Mouse (Mus musculus) CH12.LX (cell line): ENCODE measurements at regions not wholly inside any gene's neighbourhood (a gene's known extent, or its start where the extent isn't known, plus 50 kb on each side); places are given as distances from the start of the nearest gene placed in this dataset.

Experiments
- DNase-seq: peaks from one replicate; pipeline ENCODE4 v3.0.0-alpha.2; 2013; ENCODE audit errors: extremely low read depth
- H3K27ac ChIP-seq: 2 replicates; pipeline ENCODE4 v1.5.1; 2012; ENCODE audit warnings: low read depth, mild to moderate bottlenecking, control low read depth, moderate library complexity; ENCODE audit not compliant: insufficient read depth
- H3K27me3 ChIP-seq: replicated peaks from 2 replicates; pipeline ENCODE3; 2012; ENCODE audit warnings: inconsistent platforms
- H3K36me3 ChIP-seq, 2 experiments: replicated peaks in 1 of 2; 2 replicates each; pipeline versions ENCODE3 to v1.6.1; 2012; ENCODE audit warnings: inconsistent platforms in 1 of 2, low read length in 1 of 2, mild to moderate bottlenecking in 1 of 2, mixed read lengths in 1 of 2, moderate library complexity in 1 of 2; ENCODE audit not compliant: control insufficient read depth in 1 of 2, insufficient read depth in 1 of 2
- H3K4me1 ChIP-seq, 2 experiments: 2 replicates each; pipeline ENCODE4 v1.6.1; 2012; ENCODE audit warnings: inconsistent platforms in 1 of 2, moderate library complexity in 1 of 2; ENCODE audit not compliant: insufficient read depth in 2 of 2, control insufficient read depth in 1 of 2
- H3K4me2 ChIP-seq: 2 replicates; pipeline ENCODE4 v1.6.1; 2012; ENCODE audit warnings: low read depth, mild to moderate bottlenecking, control low read depth; ENCODE audit not compliant: poor library complexity, insufficient read depth, severe bottlenecking
- H3K4me3 ChIP-seq, 3 experiments: fragments of 150-350 bp in 1 of 3; sonication (generic) in 1 of 3; replicated peaks in 1 of 3; 2 replicates each; pipeline versions ENCODE3 to v1.5.1; 2011 to 2012; ENCODE audit warnings: low read depth in 2 of 3, low read length in 2 of 3, mild to moderate bottlenecking in 2 of 3, moderate library complexity in 2 of 3, control low read depth in 1 of 3, improper control_type of control experiment in 1 of 3, inconsistent platforms in 1 of 3, mixed read lengths in 1 of 3; ENCODE audit not compliant: poor library complexity in 1 of 3
- H3K79me2 ChIP-seq: replicated peaks from 2 replicates; pipeline ENCODE4 v1.6.1; 2012; ENCODE audit warnings: mild to moderate bottlenecking, moderate library complexity; ENCODE audit not compliant: control insufficient read depth, poor library complexity, insufficient read depth, severe bottlenecking; ENCODE audit errors: extremely low read depth
- H3K9ac ChIP-seq: 2 replicates; pipeline ENCODE4 v1.6.1; 2012; ENCODE audit warnings: low read depth, mild to moderate bottlenecking, control low read depth, moderate library complexity; ENCODE audit not compliant: insufficient read depth
- H3K9me3 ChIP-seq: replicated peaks from 2 replicates; pipeline ENCODE3; 2012; ENCODE audit warnings: low read length, inconsistent platforms, mixed read lengths
- CHD1 ChIP-seq: IDR thresholded peaks from 2 replicates; pipeline ENCODE4 v1.6.1; 2012; ENCODE audit warnings: low read depth, low read length, improper control_type of control experiment, inconsistent platforms
- ELF1 ChIP-seq: IDR thresholded peaks from 2 replicates; pipeline ENCODE4 v1.6.1; 2014; ENCODE audit warnings: low read depth, mild to moderate bottlenecking, inconsistent platforms, low read length, improper control_type of control experiment
- EP300 ChIP-seq: IDR thresholded peaks from 2 replicates; pipeline ENCODE4 v1.6.1; 2011; ENCODE audit warnings: low read length, improper control_type of control experiment
- ETS1 ChIP-seq: conservative IDR thresholded peaks from 2 replicates; pipeline ENCODE4 v1.6.1; 2012; ENCODE audit warnings: low read depth, mild to moderate bottlenecking, inconsistent platforms, low read length, improper control_type of control experiment, moderate library complexity
- GABPA ChIP-seq: IDR thresholded peaks from 2 replicates; pipeline ENCODE4 v1.6.1; 2012; ENCODE audit warnings: low read depth, low read length, improper control_type of control experiment, inconsistent platforms; ENCODE audit not compliant: insufficient replicate concordance
- JUN ChIP-seq: IDR thresholded peaks from 2 replicates; pipeline ENCODE4 v1.6.1; 2011; ENCODE audit warnings: low read depth, mild to moderate bottlenecking, low read length, improper control_type of control experiment, moderate library complexity; ENCODE audit not compliant: insufficient read depth
- JUND ChIP-seq: conservative IDR thresholded peaks from 2 replicates; pipeline ENCODE4 v1.6.1; 2011; ENCODE audit warnings: low read depth, low read length, improper control_type of control experiment
- KAT2A ChIP-seq: IDR thresholded peaks from 2 replicates; pipeline ENCODE4 v1.6.1; 2012; ENCODE audit warnings: low read length, improper control_type of control experiment, inconsistent platforms; ENCODE audit not compliant: insufficient replicate concordance
- MAX ChIP-seq: IDR thresholded peaks from 2 replicates; pipeline ENCODE4 v1.6.1; 2011; ENCODE audit warnings: low read length, improper control_type of control experiment
- NELFE ChIP-seq: IDR thresholded peaks from 2 replicates; pipeline ENCODE4 v1.6.1; 2011; ENCODE audit warnings: low read depth, low read length, improper control_type of control experiment
- POLR2AphosphoS2 ChIP-seq: IDR thresholded peaks from 2 replicates; pipeline ENCODE4 v1.6.1; 2011; ENCODE audit warnings: low read depth, low read length, improper control_type of control experiment
- SIN3A ChIP-seq: IDR thresholded peaks from 2 replicates; pipeline ENCODE4 v1.6.1; 2012; ENCODE audit warnings: low read length, improper control_type of control experiment, inconsistent platforms
- SMC3 ChIP-seq: IDR thresholded peaks from 2 replicates; pipeline ENCODE4 v1.6.1; 2011; ENCODE audit warnings: low read depth, low read length, improper control_type of control experiment
- TBP ChIP-seq: conservative IDR thresholded peaks from 2 replicates; pipeline ENCODE4 v1.6.1; 2011; ENCODE audit warnings: low read depth, low read length, improper control_type of control experiment
- USF1 ChIP-seq: IDR thresholded peaks from 2 replicates; pipeline ENCODE4 v1.6.1; 2014; ENCODE audit warnings: low read depth, mild to moderate bottlenecking, inconsistent platforms, low read length, improper control_type of control experiment
- USF2 ChIP-seq: conservative IDR thresholded peaks from 2 replicates; pipeline ENCODE4 v1.6.1; 2011; ENCODE audit warnings: low read depth, low read length, improper control_type of control experiment
- ZMIZ1 ChIP-seq: IDR thresholded peaks from 2 replicates; pipeline ENCODE4 v1.6.1; 2012; ENCODE audit warnings: low read depth, mild to moderate bottlenecking, inconsistent platforms, low read length, improper control_type of control experiment
- dilution Hi-C: fragments of 300-500 bp; cut with MboI; formaldehyde crosslinking; loops from 2 replicates; pipeline ENCODE4 v1.14.3; 2020; ENCODE audit warnings: low sequenced_read_pairs; ENCODE audit not compliant: extremely low pct_unique_long_range_greater_than_20kb, extremely low pct_ligation_motif_present
- in situ Hi-C: fragments of 300-500 bp; cut with MboI; formaldehyde crosslinking; loops from 3 replicates; pipeline ENCODE4 v1.14.3; 2019; ENCODE audit warnings: low sequenced_read_pairs, low pct_ligation_motif_present, low pct_unique_long_range_greater_than_20kb, mixed read lengths

- Histone ChIP-seq H3K9me3 (no peaks in the 10 kb centered on the region), H3K79me2 (no peaks in the 10 kb centered on the region), H3K4me2 (no peak overlapping the region), H3K9ac (no peak overlapping the region), H3K27me3 (no peaks in the 10 kb centered on the region), H3K4me3 (no peak overlapping the region), H3K27ac (no peak overlapping the region), H3K36me3 (no peaks in the 10 kb centered on the region), H3K4me1 (no peaks in the 10 kb centered on the region)
- no peak for TF ChIP-seq SIN3A
- TF ChIP-seq JUND = no peak
- no peak for TF ChIP-seq TBP
- TF ChIP-seq ETS1 = no peak
- no peak for TF ChIP-seq ELF1
- no peak for TF ChIP-seq CHD1
- TF ChIP-seq JUN = no peak
- TF ChIP-seq KAT2A = no peak
- TF ChIP-seq USF1 = no peak
- DNase-seq = no peak
- in situ Hi-C loops (no loop called here), dilution Hi-C loops (no loop called here)
Observed at GRCm38 (mm10) chr1:164543045-164543803, 85.1 kb upstream of the Atp1b1 start.

DNA sequence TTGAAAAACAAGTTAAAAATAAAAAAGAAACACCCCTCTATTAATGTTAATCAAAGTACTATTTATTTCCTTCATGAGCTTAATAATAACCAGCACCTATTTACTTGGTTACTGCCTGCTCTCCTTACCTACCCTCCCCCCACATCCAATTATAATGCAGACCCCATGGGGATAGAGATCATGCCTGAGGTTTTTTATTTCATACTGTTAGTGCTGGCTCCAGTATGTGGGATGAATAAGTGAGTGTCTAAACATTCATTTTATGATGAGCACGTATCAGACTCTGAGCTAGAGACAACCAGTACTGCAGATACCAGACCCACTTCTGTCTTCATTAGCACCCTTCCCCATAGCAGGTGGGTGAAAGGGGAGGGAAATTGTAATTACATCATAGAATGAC, 83.6 kb upstream of the Atp1b1 start:
- H3K9ac ChIP-seq = no peak overlapping the region
- H3K36me3 ChIP-seq = no peaks in the 10 kb centered on the region
- peaks cover 2 to 4% of the 10 kb centered on the region in 2 experiments; a peak in 1 of 4 replicates for H3K4me1 ChIP-seq
- dilution Hi-C loops (no loop called here), in situ Hi-C loops (no loop called here)
- TF ChIP-seq ELF1 = no peak
- TF ChIP-seq EP300 = no peak
- no peak for TF ChIP-seq USF2
- TF ChIP-seq MAX = no peak
- no peak for TF ChIP-seq ZMIZ1
- no peak for TF ChIP-seq CHD1
- no peak for TF ChIP-seq SMC3
- TF ChIP-seq GABPA = no peak
- TF ChIP-seq NELFE = no peak
- no peak for TF ChIP-seq POLR2AphosphoS2
- no peak overlapping the region for H3K4me2 ChIP-seq
- H3K4me3 ChIP-seq = no peak overlapping the region
- DNase-seq = no peak
- no peaks in the 10 kb centered on the region for H3K9me3 ChIP-seq
- H3K27me3 ChIP-seq = no peaks in the 10 kb centered on the region
- H3K27ac ChIP-seq = no peak overlapping the region
- no peaks in the 10 kb centered on the region for H3K79me2 ChIP-seq
